Mouse (Mus musculus): ENCODE measurements around the gene Paqr4.
A peak's percentile ranks its signal among the peaks of the same experiment; 100 is the strongest.

The Paqr4 gene

DNA sequence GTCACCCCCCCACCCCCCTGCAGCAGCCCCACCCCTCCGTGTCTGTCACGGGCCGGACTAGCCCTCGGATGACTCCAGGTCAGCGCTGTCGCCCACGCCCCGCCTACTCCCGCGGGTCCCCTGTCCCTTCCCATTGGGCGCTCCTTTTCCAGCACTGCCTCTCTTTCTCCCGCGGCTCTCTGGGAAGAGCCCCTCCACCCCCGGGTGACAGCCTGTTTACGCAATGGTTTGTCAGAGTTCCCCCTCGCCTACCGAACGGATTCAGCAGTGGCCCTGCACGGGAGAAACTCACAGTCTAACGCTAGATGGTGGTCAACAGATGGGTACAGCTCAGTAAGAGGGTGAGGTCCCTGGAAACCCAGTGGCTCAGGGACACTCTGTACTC lies 13.9 kb downstream of the Paqr4 start:
- DNase-seq (ENCODE audit: low spot score) = peak; percentile 23

DNA sequence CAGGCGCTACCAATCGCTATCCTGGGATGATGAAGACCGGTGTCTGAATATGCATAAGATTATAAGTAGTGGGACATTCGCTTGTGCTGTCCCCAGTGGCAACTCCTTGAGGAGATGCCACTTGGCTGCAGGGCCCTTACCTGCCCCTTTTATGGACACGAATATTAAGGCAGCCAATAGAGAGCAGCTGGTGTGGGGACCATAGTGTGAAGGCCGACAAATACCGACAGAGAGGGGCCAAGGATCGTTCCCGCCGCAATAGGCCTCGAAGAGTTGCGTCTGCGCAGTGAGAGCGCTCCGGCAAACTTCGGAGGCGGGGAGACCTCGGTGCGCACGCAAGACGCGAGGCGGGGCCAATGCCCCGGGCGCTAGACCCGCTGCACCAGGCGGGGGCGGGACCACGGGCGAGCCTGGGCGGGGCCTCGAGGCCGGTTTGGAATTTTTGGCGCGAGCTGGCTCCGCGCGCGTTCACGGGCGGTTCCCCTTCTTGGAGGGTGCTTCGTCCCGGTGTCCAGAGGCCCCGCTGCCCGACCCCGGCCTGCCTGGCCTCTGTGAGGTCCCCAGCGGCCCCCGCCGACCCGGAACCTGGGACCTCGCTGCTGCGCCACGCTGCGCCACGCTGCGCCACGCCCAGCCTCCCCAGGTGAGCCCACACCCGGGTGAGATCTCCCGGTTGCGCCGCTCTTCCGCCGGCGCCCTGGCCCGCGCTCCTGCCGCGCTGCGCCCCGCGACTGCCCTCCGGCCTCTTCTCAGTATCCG lies 14.5 kb downstream of the Paqr4 start, which contains the start of gene Pkmyt1:
Gene Pkmyt1 (plus strand): TSS at position 338 of the 759 bp plus-strand sequence.
- DNase-seq (ENCODE audit: low spot score) = peak; percentile 95

DNA sequence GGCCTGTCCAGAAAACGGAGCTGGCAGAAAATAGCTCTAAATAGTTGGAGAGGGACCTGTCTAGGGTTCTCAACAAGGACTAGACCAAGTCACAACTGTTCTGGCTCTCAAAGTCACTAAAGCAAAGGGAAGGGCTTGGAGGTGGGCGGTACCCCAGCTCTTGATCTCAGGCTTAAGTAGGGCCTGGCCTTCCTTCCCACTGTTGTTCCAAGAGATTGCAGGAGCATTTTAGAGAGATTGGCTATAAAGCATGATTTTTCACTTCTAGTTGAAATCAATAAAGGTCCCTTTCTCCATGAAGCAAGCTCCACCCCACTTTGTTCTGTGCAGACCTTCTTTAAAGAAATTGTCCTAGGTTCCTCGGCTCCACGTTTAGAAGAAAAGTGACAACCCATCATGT lies 15.2 kb downstream of the Paqr4 start:
- DNase-seq (ENCODE audit: low spot score) = no peak

DNA sequence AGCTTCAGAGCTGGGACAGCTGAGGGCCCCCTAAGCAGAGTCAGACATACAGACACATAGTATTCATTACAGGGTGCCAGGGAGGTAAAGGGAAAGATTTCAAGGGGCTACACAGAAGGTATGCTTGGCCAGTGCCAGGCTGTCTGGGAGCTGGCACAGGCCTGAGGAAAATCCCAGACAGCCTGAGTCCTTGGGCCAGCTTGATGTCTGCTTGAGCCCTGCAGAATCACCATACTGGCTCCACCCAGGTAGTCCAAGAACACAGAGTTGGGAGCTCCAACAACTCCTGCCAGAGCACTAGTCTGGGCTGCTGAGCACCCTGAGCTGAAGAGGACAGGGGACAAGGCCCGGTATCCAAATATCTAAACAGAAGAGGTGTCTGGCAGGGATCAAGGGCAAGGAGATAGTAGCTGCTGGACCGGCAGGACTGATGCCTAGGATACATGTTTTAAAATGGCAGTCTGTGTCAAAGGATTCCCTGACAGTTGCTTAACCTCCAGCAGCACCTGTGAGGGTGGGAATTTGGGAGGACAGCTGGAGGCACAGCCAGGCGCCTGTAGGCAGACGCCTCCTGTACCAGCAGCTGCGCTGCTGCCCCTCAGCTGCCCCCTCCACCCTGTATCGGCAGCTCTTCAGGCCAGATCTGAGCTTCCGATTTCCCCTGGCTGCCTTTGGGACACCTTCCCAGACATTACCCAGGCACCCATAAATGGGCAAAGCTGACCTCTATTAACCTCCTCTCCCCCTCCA lies 18.1 kb downstream of the Paqr4 start, which contains the start of gene 1520401A03Rik:
Gene 1520401A03Rik (minus strand): TSS at position 408 of the 750 bp plus-strand sequence.
- no peak for DNase-seq (ENCODE audit: low spot score)

DNA sequence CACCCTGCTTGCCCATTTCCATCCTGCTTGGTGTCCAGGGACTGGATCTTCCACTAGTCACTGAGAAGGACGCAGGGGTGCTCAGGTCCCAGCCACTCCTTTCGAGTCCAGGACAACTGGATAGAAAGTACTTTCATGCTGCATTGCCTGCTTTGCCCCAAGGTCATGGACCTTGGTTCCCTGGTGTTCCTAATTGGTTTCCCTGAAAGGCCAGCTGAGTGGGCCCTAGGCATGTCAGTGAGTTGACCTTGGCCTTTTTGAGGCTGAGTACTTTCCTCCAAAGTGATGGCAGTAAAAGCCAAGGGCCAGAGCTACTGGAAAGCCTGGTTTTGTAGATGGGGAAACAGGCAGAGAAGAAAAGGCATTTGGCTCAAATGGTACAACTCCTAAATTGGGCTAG lies 18.8 kb downstream of the Paqr4 start:
- DNase-seq (ENCODE audit: low spot score) = no peak

DNA sequence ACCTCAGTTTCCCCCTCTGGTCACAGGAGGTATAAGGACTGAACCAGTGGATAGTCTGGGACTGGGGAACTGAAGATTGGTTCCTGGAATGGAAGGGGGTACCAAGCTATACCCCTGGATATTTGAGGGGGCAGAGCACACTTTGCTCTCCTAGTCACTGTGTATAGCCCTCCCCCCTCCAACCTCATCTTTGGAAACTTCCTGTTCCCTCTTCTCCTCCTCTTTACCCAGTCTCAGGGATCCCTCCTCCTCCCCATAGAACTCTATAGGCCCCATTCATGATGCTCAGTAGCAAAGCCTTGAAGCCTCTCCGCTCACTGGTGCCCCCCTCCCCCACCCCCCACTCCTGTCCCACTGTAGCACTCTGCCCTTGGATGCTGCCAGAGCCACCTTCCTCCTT lies 21.2 kb downstream of the Paqr4 start:
- DNase-seq (ENCODE audit: low spot score) = no peak

DNA sequence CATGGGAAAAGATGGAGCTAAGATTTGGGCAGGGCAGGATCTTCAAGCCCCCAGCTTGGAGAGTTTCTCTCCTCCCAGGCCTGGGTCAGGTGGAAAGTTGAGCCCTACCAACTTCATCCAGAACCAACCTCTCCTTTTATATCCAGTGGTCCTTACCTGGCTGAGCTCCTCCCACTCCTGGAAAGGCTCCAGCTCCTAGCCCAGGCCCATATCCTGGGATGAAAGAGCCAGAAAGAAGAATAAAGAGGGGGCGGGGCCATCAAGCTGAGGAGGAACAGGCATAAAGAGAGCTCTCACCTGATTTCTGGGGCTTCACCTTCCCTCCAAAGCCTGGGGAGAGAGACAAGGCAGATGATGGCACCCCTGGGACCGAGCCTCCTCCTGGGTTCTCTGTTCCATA lies 23.7 kb downstream of the Paqr4 start:
- no peak for DNase-seq (ENCODE audit: low spot score)

DNA sequence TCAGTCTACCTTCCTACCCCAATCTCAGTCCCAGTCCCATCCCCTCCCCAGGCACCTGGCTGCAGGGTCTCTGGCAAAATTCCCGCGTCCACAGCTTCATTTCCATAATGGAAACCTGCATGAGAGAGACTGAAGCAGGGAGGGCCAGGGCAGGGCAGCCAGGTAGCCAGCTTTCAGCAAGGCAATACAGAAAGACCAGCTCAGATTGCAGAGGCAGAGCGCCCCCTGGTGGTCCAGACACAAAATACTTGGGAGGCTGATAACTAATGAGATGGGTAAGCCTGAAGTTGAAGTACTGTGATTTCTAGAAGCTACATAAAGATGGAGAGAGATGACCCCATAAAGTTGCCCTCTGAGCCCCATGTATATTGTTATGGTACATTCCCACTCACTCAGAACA lies 34.5 kb downstream of the Paqr4 start:
- DNase-seq (ENCODE audit: low spot score) = peak; percentile 69

DNA sequence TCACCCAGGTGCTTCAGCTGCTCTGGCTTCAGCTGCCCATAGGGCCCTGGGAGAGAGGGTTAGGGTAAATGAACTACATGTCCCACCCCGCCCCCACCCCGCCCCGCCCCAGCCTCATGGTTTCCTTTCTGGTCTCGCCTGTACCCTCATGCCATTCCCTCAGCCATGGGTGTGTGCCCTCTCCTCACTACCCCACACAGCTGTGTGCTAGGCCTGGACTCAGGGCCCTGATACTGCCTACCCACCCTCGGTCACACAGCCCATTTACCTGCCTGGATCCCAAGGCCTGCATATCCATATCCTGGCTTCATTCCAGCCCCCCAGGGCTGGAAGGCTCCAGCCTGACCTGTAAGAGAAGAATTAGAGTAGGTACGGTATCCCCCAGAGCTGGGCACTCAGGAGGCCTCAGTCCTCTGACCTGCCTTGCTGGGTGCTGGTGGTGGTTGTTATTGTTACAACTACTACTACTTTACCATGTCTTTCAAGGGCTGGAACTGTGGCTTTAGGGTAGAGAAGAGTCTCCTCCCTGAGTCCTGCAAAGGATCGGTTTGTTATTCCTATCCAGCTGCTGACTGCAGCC lies 35.1 kb downstream of the Paqr4 start:
- DNase-seq (ENCODE audit: low spot score) = no peak

DNA sequence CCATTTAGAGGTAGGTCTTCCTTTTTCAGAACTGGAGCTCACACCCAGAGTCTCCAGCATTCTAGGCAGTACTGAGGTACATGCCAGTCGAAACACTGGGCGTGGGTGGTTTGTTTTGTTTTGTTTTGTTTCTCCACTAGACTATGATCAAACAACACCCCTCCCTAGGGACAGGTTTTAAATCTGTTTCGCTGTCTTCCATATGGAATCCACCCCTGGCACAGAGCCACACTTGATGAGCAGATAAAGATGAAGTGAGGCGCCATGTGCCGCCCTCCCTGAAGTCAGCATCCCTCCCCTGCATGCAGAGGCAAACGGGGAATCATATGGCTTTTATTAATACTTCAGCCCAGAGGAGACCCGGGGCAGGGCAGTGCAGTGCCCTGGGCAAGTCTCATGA lies 35.9 kb downstream of the Paqr4 start:
- no peak for DNase-seq (ENCODE audit: low spot score)

DNA sequence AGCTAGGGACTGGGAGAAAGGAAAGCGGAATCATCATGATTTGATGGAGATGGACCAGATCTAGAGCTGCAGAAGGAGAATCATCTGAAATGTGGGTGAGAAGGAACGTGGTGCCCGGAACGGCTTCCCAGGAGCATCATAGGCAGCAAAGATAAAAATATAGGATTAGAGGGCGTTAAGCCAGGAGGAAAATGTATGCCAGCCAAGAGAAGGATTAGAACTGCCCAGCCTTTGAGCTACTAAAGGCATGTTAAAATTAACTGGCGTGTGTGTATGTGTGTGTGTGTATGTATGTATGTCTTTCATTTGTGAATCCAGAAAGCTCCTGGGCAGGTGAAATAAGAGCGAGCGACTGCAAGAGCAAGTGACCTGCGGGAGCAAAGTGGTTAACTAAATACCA lies 37.4 kb downstream of the Paqr4 start:
- DNase-seq (ENCODE audit: low spot score) = no peak

DNA sequence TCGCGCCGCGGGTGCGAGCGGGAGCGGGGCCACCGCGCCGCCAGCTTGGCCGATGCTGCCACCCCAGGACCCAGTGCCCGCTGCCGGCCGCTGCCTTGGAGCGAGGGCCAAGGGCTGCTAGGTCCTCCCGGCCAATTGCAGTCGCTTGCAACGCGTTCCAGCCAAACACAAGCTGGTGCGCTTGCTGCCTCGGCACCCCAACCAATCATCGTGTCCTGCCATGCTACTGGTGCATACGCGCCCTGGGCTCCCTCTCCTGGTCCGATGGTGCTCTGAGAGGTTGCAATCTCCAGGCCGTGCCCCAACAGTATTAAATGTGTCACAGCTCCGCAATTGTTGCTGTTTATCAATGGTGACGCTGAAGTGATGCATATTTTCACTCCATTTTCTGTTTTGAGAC lies 40.6 kb downstream of the Paqr4 start:
- DNase-seq (ENCODE audit: low spot score) = peak; percentile 82

DNA sequence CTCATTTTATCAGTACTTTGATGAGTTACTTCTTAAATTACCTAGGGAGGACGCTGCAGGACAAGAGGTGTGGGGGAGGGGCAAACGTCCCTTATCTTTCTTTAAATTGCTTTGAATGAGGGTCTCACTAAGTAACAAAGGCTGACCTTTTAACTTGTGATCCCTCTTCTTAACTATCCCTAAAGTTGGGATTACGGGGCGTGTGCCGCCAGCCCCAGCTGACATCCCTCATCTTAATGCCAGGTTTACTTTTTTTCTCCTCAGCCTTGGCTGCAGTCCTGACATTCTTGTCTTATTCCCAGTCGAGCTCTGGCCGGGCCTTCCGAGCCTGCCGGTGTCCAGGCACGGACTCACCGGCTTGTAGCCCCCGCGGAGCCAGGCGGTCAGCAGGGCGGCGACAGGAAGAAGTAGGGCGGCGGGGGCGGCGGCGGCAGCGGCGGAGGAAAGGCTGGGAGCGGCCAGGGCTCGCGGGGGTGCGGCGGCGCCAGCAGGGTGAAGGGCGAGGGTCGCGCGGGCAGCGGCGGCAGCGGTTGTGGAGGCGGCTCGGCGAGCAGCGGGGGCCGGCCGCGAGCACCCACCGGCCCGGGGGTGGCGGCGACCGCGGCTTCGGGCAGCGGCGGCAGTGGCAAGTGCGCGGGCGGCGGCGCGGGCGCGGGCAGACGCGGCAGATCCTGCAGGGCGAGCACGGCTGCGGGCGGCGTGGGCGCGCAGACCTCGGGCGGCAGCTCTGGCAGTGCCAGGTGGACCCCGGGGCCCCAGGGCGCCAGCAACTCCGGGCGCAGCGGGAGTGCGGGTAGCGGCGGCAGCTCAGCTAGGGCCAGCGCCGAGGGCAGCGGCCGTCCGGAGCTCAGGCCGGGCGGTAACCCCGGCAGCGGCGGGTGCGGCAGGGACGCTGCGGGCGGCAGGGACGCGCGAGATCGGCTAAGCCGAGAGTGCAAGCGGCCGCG lies 41.3 kb downstream of the Paqr4 start:
- no peak for DNase-seq (ENCODE audit: low spot score)

DNA sequence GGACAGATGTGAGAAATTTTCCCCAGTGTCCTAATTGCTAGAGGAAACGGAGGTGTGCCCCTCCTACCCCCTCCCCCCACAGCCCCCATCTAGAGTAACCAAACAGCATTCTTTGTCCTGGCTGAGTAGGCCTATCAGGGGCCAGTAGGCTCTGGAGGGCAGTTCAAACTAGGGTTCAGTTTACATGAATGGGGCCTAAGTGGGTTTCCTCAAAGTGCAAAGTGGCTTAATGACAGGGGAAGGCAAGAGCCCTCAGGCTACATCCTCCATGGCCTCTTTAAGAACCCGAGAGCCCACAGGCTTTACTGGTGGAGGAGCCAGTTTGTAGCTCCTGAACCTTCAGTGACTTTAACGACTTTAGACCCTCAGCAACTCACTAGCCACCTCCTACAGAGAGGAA lies 44.9 kb downstream of the Paqr4 start:
- DNase-seq (ENCODE audit: low spot score) = no peak

DNA sequence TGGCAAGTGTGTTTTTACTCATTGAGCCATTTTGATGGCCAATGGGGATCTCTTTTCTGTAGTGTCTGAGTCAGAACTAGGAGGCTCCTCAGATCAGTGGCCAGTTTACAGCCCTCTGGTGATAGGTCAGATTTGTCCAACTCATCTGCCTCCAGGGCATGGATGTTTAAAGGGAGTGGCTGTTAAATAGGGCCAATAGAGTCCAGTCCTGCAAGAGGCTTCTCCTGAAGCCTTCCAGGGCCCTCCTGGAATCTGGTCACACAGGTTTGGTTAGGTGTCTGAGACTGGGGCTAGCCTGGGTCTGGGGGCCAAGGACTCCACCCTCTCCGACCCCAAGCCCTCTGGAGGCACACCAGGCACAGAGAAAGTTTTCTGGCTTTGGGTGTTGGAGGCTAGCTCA lies 46.2 kb downstream of the Paqr4 start:
- DNase-seq (ENCODE audit: low spot score) = no peak

All from T-cell, adult 2 months (primary cell).